Mouse (Mus musculus) lung, postnatal 4 days (tissue): ENCODE data around the gene Strn4.
A peak's percentile ranks its signal among the peaks of the same experiment; 100 is the strongest.

Source experiments
- DNase-seq, 2 experiments: peaks; one replicate each; pipeline ENCODE4 v3.0.0; 2021

Strn4 gene

GRCm38 (mm10) chr7:16810920-16811648, 4.6 kb upstream of the Strn4 start:
- DNase-seq, result peak; percentile 40 to 59

DNA sequence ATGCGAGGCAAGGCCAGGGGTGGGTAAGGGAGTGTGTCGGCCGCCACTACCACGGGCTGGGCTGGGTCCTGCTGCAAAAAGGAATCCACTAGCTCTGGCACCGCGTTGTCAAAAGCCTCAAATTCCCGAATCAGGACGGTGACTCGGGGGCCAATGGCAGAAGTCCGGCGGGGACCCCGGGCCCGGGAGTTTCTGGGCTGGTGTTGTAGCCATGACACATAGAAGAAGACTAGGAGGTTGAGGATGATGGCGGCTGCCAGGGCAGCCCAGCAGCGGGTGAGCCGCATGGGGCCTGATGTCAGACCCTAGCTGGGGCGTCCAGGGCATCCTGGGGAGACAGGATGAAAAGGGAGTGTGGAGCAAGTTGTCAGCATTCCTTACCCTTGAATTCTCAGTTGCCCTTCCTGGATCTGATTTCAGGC, 4.0 kb upstream of the Strn4 start:
- DNase-seq, result no peak

- no peak for DNase-seq
Observed at GRCm38 (mm10) chr7:16812505-16812904, 3.2 kb upstream of the Strn4 start.

- DNase-seq, result peak; percentile 83 to 90
Observed at GRCm38 (mm10) chr7:16816078-16816474, 387 bp downstream of the Strn4 start.

DNA sequence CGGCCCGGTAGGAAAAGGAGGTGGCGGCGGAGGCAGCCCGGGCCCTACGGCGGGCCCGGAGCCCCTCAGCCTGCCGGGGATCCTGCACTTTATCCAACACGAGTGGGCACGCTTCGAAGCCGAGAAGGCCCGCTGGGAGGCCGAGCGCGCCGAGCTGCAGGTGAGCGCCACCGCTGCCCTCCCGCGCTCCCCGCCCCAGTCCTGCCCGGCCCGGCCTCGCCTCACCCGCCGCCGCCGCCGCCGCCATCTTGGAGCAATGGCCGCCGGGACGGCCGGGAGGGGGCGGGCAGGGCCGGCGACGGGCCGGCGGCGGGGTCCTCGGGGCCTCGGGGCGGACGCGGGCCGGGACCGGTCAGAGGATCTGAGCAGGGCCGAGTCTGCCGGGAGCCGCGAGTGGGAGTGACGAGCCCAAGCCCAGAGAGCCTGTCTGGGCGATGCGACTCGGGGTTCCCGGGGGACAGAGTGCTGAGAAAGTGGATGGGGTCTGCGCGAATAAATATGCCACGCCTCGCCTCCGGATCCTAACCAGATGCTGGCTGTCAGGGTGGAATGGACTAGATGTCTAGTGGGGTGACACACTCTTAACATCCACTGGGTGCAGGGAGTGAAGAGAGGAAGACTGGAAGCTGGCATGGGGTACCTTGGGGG, 910 bp downstream of the Strn4 start, which contains the start of gene Fkrp:
Fkrp (minus strand) TSS at position 258 of the 648 bp plus-strand sequence.
- DNase-seq, result peak; percentile 71 to 72

DNA sequence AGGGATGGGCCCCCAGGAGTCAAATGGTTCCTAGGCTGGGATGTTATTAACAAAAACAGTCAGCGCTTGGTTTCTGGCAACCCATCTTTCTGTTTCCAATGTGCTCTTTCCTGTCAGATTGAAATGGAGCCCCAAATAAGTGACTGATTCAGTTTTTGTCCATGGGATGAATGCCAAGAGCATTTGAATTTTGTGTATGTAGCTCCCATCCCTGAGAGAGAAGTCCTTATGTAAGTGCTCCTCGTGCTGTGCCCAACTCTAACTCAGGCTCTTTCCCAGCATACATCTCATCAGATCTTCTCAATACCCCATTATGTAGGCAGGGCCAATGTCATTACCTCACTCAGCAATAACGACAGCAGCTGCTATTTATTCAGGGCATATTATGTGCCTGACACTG, 2.0 kb downstream of the Strn4 start:
- no peak for DNase-seq

DNA sequence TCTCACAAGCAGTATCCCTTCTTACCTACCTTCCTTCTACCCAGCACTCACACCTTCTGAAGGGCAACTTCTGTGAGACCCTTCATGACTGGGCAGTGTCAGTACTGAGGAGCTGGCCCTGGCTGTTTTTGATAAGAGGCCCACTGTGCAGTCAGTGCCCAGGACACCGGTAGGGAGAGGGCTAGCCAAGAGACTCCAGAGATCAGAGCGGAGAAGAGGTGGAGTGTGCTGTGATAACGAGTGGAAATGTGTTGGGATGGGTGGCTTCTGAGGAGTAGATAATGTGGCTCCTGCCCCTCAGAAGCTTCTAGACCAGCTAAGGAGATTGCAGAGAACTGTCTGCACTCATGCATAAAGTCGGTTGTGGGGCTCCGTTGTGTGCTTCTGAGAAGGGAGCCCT, 4.1 kb downstream of the Strn4 start:
- no peak for DNase-seq

DNA sequence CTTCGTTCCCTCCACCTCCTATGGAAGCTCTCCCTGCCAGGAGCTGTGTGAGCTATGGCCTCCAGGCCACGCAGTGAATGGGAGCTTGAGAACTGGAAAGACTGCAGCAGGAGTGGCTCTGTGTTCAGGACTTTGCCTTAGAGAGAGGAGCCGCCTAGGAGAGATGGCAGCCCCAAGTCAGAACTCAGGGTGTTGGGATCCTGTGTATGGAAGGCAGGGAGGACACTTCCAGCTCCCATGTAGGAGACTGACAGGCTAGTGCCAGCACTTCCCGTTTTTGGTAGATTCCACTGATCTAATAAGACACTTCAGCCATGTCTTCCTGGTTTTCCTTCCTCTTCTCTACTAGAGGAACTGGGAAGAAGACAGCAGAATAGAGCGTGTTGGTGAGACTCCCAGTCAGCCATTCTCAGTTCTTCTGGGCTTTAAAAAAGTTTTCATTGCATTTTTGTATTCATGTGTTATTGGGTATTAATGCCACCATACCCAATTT, 4.6 kb downstream of the Strn4 start:
- no peak for DNase-seq

- no peak for DNase-seq
Observed at GRCm38 (mm10) chr7:16821091-16821490, 5.4 kb downstream of the Strn4 start.

GRCm38 (mm10) chr7:16821669-16822101, 6.0 kb downstream of the Strn4 start:
- no peak for DNase-seq

- DNase-seq, result no peak
Observed at GRCm38 (mm10) chr7:16823734-16824133, 8.0 kb downstream of the Strn4 start.

- DNase-seq, result peak in 1 of 2 experiments; percentile 66
Observed at GRCm38 (mm10) chr7:16825785-16826184, 10.1 kb downstream of the Strn4 start.

- DNase-seq, result no peak
Observed at GRCm38 (mm10) chr7:16826571-16826970, 10.9 kb downstream of the Strn4 start.

DNA sequence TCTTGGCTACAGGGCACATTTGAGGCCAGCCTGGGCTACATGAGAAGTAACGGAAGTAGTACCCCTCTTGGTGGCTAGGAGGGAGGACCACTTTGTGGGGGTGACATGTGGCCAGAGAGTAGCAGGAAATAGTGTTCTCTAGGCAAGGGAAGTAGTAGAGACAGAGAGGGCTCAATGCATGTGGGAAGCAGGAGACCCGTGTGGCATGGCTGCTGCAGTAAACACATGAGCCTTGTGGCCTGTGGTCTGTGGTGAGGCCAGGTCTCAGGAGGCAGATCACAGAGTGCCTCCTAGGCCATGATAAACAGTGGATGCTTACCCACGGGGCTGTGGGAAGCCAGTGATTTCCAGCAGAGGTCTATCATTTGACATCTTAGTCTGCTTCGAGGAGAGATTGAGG, 11.6 kb downstream of the Strn4 start:
- DNase-seq, result no peak

GRCm38 (mm10) chr7:16830449-16830848, 14.8 kb downstream of the Strn4 start:
- no peak for DNase-seq

DNA sequence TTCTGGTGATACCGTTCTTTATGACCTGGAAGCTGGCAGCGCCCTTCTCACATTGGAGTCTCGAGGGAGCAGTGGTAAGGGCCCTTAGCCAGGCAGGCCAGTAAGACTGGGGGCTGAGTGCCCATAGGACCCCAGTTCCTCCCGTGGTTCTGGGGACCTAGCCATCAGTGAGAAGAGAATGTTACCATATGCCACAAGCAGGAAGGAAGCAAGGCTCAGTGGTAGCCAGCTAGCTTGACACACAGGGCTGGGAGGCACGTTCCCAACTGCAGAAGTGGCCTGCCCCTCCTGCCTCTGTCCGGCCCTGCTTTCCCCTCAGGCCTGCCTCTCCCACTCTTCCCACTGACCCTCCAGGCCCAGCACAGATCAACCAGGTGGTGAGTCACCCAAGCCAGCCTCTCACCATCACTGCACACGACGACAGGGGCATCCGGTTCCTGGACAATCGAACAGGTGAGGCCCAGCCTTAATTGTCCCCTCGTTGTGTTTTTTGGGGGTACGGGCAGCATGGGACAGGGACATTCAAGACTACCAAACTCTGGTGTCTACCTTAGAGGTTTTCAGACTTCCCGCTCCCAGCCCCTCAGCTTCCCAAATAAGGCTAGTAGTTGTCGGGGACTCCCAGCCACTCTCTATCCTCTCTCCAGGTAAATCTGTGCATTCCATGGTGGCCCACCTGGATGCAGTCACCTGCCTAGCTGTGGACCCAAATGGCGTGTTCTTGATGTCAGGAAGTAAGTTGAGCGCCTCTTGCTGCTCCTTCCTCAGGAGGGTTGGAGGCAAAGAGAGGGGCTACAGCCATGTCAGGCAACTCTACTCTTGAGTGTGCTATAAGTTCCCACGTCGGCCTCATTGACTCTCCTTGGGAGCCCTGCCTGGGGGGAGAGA, 22.5 kb downstream of the Strn4 start:
- DNase-seq, result no peak

- no peak for DNase-seq
Observed at GRCm38 (mm10) chr7:16838804-16839426, 23.2 kb downstream of the Strn4 start.

GRCm38 (mm10) chr7:16839427-16840108, 23.9 kb downstream of the Strn4 start:
- DNase-seq, result no peak

GRCm38 (mm10) chr7:16840109-16840491, 24.4 kb downstream of the Strn4 start:
- DNase-seq, result no peak

GRCm38 (mm10) chr7:16841078-16841477, 25.4 kb downstream of the Strn4 start:
- DNase-seq, result no peak

DNA sequence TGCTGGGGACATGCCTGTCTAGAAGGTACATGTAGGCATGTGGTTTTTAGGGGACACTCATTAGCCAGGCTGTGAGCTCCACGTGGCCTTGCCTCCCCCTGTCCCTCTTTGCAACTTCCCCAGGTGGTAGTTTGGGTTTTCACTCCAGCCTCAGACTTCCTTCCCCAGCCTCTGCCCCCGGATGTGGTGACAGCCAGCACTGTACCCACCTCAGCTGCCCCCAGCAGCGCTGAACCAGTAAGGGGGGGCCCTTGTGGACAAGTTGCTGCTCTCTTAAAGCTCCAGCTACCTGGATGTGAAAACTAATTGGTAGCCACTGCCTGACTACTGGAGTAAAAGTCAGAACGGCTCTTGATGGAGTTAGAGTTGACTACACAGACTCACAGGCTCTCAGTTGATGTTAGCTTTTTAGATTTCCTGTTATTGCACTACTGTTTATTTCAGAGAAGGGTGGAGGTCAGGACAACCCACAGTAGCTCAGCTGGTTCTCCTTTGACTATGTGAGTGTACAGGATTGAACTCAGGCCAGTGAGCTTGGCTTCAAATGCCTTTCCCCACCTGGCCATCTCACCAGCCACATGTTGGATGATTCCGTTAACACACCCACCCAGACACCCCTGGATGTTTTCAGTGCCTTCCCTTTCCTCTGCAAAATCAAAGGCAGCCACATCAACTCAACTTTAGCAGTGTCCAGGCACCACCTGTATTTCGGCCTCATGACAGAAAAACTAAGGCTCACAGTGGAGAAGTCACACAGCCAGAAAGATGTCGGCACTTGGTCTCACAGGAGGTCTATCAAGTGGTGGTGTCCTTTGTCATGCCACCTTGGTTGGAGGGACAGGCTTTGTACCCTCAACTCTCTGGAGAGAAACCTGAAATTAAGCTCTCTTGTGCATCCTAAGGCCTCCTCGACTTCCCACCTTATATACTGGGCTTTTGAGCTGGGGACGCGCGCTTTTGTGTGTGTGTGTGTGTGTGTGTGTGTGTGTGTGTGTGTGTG, 26.2 kb downstream of the Strn4 start:
- peak; percentile 53 to 65 for DNase-seq
